Mouse (Mus musculus) monocyte, adult 5-6 weeks (primary cell): ENCODE measurements around the gene Gabrg3. TPM values are rescaled to one million over a fixed set of nuclear protein-coding genes. Genes with fewer than 3 reads are reported as not detected.
"Not testable (repeated sequence)": the region's sequence is repeated elsewhere in the genome, so short reads cannot be mapped to it uniquely, and the experiment has no call there.

ENCODE experiments used
- ATAC-seq: fragments of 153-309, 156-312 bp; replicated peaks from 2 replicates; pipeline ENCODE4 v1.8.0; 2017; ENCODE audit warnings: mild to moderate bottlenecking; ENCODE audit not compliant: low TSS enrichment, insufficient number of reproducible peaks, severe bottlenecking, poor library complexity, low FRiP score
- total RNA-seq: library from RNA; stranded (forward); fragments of 200-1000, 200-491, 200-594 nt; gene quantifications from 3 replicates; pipeline ENCODE4 v1.2.3, GENCODE M21; 2017

Gene Gabrg3
- total RNA-seq, 1 experiment from 2014 or later, result not detected

DNA sequence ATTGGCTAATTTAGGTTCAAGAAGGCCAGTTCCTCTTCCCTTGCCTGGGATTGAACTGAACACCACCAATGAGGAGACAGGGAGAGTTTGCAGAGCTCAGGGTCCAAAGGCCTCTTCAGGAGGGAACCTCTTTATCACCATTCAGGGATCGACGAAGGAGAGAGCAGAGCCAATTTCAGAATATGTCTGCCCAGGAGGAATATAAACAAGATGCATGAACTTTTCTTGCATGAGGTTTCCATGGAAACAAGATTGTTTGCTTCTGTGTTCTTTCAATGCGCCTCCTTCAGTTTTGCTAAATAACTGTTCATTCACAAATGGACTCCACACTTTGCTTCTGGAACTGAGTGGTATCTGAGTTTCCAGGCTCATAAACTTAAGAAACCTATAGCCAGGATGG is 62.5 kb downstream of the Gabrg3 start:
- ATAC-seq, result no peak

DNA sequence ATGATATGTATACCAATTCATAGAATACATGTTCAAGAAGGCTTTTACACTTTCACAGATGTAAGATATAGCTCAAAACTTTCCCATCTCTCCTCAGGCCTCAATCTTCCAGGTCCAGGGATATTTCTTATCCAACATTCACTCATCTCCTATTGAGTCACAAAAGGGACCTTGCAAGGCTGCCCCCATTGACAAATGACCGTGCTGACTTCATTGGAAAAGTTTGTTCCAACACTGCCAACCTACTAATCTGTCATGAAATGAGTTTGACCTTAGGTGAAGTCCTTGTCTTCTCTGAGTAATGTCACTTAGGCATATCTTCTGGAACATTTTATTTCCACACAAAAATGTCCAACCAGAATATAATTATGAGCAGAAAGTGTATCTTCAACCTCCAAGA is 64.9 kb downstream of the Gabrg3 start:
- no peak for ATAC-seq

DNA sequence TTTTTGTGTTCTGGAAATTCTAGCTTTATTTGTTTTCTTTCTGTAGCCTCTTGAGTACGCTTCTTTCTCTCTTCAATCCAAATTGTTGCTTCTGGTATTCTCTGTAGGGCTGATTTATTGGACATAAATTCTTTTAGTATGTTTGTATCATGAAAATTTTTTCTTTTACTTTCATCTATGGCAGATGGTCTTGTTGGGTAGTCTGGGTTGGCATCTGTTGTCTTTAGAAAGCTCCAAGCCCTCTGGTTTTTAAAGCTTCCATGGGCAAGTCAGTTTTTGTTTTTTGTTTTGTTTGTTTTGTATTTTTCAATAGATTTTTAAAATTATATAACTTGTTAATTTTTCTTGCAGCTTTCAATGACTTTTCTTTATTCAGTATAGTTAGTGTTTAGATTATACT is 72.0 kb downstream of the Gabrg3 start:
- ATAC-seq, result no peak

DNA sequence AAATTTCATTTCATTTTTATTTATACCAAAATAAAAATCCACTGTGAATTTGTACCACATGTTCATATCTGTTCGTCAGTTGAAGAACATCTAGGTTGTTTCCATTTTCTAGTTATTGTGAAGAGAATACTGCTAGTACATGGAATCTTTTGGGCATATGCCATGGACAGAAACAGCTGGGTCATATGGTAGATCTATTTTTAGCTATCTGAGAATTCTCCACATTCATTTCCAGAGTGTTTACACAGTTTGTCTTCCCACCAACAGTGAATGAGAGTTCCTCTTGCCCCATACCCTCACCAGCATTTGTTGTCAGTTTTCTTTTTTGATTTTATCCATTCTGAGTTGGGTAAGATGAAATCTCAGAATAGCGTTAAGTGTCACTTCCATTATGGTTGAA is 75.0 kb downstream of the Gabrg3 start:
- no peak for ATAC-seq

DNA sequence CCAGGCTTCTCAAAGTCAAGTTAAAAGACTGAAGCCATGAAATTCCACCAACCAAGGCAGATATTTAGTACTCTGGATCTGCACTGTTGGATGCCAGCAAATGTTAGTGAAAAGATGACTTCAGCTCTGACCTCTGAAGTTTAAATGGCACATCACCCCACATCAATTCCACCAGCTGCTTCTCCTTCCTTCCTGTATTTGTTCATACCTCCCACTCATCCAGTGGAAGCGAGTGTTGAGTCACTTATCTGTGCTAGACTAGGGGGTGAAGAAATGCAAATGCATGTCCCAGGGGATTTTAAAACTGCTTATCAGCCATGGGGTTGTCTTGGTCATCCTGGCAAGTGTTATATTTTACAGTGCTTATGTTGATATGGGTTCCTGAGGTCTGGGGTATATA is 79.7 kb downstream of the Gabrg3 start:
- no peak for ATAC-seq

DNA sequence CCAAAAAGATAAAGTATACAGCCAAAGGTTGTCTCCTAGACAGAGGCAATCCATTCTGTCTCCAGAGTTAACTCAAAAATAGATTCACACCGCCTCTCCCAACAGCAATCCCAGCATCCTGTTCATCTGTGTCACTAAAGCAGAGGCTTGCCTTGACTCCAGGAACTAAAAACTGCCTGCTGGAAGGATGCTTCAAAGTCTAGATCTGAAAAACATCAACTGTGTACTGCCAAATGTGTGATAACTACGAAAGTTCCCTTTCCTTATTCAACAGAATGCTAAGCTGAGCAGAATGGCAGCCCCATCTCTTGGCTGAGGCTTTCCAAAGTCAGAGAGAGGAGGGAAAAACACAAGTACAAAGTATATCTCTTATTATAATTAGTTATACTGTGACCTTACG is 90.3 kb downstream of the Gabrg3 start:
- no peak for ATAC-seq

DNA sequence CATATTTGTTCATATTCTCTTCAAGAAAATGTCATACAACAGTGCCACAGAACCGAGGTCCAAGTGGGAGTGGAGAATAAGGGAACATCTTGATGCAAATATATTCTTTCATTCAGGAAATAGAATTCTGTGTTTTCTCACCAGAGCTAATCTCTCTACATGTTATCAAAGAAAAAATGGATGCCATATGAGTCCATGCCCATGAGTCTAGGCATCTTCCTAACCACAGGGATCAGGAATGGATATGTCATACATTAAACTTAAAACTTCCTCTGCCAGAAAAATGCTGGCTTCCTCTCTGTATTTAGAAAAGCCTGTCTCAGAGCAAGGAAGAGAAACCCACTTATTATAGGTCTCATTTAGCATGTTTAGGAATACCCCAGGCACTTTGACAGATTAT is 92.9 kb downstream of the Gabrg3 start:
- ATAC-seq, result no peak

DNA sequence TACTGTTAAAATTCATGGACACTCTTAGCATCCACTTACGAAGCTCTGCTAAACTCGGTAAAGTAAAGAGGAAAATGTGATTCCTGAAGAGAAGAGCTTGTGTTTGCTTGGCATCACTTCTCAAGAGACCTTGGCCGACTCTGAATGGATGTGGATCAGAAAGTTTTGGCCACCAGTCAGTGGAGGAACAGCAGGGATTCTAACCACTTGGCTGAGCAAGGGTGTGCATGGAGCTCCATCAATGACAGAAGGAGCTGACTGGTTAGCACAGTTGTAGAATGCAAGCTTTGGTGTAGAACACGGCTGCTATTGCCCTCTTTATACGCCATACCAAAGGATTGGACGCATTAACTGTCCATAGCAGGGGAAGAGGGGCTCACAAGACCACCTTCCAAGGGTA is 93.4 kb downstream of the Gabrg3 start:
- no peak for ATAC-seq

DNA sequence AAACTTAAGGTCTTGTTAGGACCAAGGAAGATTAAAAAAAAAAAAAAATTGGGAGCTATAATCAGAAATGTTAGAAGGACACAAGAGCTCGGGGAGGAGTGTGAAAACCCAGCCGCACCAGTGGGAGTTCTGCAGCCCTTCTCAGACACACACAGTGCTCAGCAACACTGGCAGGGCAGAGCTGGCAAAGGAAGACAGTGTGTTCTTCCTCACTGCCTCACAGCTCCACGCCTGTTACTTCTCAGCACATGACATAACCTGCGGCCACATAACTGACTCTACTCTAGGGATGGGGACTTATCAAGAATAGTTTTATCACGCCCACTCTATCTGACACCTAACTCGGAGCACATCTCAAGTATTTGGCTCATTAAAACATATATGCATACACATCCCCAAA is 103.8 kb downstream of the Gabrg3 start:
- no peak for ATAC-seq

DNA sequence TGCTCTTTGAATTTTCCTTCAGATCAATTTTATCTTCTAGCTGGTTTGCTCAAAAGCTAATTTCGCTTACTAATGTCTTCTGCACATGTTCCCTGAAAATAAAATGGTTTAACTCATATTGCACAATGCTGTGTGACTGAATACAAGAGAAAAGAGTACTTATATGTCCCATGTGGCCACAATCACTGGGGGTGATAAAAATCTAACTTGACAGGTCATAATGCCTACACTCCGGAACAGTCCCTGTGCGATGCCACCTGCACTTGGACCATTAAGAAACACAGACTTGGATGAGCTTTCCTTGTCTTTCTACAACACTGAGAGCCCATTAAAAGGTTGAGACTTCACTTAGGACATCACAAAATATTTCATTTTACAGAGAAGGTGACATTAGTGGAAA is 108.1 kb downstream of the Gabrg3 start:
- no peak for ATAC-seq

DNA sequence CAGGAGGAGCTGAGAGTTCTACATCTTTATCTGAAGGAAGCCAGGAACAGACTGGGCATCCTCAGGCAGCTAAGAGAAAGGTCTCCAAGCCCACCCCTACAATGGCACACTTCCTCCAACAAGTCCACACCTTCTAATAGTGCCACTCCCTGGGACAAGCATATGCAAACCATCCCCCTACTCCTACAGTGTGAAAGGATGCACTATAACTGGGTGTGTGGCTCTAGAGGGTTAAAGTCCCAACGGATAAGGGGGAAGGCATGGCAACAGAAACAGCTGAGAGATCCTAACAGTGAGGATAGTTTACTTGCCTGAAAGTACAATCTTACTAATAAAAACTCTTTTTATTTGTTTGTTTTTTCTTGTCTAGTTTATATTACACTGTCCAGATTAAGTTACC is 126.8 kb downstream of the Gabrg3 start:
- no peak for ATAC-seq

DNA sequence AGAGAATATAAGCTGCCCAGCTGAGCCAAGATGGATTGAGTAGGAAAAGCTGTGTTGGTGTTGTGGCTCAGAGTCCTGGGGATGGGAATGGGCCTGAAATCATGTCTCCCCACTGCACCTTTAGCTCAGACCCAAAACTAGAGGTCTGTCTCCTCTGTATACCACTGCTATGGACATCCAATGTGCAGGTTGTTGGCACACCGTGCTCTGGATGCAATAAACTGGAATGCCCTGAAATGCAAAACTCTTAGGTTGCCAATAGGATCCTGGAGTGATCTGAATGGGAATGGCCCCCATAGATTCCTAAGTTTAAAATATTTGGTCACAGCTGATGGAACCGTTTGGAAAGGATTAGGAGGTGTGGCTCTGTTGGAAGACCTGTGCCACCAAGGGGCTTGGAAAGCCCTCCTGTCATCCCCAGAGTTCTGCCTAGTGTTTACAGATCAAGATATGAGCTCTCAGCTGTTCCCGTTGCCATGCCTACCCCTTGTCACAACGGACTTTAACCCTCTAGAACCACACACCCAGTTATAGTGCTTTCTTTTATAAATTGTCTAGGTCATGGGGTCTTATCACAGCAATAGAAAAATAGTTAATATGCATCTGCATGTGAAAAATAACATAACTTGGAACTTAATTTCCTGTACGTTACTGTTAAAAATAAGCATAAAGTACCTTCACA is 128.0 kb downstream of the Gabrg3 start:
- ATAC-seq, result no peak

DNA sequence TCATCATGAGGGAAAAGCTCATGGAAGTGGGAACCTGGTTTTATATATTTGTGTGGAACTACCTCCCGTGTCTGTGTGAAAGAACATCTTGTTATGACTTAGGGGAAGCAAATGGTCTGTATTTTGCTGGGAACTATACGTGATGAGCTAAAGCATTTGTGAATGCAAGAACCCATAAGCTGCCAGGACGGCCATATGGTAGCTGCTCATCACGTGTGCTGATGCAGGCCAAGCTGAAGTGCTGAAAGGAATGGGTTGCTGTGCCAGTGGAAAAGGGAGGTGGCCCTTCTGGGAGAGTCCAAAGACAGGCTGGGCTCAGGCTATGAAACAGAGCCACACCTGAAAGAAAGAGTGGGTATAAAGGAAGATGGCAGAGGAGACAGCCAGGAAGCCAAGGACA is 143.0 kb downstream of the Gabrg3 start:
- no peak for ATAC-seq

DNA sequence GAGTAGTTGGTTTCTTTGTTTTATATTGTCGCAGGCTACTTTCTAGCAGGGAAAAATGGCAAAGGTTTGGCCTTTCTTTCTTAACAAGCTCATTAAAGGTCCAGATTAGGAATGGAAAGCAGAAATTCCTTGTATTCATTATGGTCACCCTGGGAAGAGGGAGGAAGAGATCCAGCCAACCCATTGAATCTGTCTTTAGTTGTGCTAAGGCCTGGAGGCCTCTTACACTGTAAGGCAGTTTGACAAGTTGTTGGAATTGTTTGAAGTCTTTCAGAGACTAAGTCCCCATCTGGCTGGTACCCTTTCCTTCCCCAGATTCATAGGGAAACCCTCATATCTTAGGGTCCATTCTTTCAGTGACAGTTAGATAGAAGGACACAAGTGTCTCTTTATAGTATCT is 172.9 kb downstream of the Gabrg3 start:
- ATAC-seq, result no peak

DNA sequence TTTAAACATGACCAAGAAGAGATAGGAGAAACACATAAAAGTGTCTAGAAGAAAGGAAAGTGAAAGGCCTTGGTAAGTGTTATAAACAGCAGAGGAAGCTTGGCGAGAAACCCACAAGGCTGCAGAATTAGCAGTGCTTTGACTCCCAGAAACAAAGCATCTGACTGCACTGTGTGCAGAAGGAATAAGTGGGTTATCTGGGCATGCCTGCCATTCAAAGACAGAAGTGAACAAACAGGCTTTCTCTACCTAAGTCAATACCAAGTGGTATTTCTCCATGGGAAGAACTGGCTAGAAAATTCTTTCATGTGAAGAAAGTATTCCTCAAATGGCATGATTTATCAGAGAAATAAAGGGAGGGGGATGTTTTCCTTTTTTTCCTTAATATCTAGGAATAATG is 201.0 kb downstream of the Gabrg3 start:
- ATAC-seq, result no peak

DNA sequence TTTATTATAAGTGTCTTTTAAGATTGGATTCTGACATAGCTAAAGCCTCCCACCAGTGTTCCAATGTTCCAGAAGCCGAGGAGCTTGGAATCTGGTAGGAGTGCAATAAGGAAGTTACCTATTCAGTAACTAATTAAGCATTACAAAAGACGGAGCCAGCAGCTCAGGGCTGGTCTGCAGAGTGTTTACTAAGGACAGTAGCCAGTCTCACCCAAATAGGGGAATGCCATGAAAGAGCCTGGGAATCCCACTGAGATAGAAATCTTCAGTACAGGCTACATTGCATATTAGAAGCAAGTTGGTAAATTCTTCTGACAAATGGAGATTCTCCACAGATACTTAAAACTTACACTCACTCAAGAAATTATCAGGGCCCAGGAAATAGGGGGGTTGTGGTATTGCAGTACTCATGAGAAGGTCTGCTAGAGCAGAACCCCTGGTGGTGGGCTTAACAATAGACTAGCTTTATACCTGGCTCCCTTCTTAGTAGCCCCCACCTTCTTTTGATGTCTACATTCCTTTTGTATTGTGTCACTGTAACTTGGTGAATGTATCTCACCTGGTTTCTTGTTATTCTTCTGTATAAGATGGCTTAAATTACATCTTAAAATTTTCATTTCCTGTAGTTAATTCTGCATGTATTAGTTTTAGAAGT is 211.0 kb downstream of the Gabrg3 start:
- ATAC-seq, result not testable (repeated sequence)

DNA sequence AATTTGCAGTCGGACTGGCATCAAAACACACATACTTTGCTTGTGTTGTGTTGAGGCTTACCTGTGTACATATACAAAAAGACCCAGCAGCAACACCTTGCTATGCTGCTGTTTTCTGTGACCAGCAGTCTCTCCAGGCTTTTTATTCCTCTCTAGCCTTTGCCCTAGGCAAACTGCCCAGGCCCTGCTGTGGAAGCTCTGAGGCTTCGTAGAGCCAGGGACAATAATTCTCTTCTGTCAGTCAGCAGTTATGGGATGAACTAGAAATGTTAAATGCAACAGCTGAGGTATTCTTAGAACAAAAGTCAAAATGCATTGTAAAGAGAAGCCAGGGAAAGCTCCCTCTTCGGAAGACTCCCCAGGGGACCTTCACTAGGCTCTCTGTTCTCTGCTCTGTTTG is 220.1 kb downstream of the Gabrg3 start:
- ATAC-seq, result no peak

DNA sequence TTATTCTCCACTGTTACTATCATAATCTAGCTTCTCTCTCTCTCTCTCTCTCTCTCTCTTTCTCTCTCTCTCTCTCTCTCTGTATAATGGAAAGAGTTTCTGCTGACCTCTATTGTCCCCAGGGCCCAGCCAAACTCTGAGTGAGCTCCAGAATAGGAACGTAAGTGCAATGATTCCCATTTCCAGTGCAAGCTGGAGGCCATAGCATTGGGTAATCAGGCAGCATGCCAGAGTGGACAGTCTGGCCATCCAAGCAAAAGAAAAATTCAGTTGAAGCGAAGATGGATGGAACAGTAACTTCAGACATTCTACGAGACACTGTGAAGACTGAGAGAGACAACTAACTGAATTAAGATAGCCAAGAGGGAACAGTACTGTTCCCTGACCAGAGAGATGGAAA is 228.8 kb downstream of the Gabrg3 start:
- ATAC-seq, result no peak

DNA sequence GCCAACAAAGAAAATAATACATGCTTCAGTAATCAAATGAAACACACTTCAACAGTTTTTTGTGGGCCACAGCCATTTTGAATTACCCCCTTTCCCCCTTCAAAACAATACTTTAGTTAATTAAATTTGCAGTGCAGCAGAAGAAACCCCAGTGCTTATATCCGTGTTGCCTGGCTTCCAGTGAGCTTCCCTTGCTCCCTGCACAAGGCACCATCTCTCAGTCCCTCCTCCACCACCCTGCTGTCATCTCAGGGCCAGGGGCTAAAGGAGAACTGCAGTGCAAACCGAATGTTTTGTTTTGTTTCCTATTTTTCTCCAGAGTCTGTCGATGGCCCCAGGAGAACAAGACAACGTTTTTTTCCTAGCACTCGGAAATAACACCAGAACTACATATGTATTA is 233.2 kb downstream of the Gabrg3 start:
- no peak for ATAC-seq

DNA sequence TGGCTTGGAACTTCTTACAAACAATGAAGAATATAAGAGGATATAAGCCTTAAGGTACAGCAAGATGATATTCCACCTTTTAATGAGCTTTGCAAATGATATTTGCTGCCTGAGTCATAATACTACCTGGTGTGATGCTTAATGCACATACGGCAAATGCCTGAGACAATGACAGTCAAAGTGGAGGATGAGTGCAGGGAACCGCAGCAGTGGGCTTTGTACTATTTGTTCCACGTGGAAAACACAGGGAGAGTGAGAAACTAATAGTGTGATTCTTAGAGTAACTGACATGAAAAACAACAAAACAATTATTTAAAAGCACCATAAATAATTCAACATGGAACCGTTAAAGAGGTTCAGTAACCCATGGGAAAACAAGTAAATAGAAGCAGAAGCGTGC is 236.2 kb downstream of the Gabrg3 start:
- no peak for ATAC-seq
